Mouse (Mus musculus): ENCODE measurements around the gene Fbxo22.

GRCm38 (mm10) chr9:55198260-55198659, 10.5 kb upstream of the Fbxo22 start:
- TF ChIP-seq CTCF (IDR thresholded peaks at IDR 0.05; ENCODE audit: borderline replicate concordance, control insufficient read depth, extremely low read depth, insufficient read depth, low read length, poor library complexity) (no peak), POLR2A (IDR thresholded peaks at IDR 0.05; ENCODE audit: control insufficient read depth, extremely low read depth, insufficient read depth, low read length, poor library complexity) (no peak)

Measured in thymus, adult 2 months (tissue).